In the genomic region with DNA sequence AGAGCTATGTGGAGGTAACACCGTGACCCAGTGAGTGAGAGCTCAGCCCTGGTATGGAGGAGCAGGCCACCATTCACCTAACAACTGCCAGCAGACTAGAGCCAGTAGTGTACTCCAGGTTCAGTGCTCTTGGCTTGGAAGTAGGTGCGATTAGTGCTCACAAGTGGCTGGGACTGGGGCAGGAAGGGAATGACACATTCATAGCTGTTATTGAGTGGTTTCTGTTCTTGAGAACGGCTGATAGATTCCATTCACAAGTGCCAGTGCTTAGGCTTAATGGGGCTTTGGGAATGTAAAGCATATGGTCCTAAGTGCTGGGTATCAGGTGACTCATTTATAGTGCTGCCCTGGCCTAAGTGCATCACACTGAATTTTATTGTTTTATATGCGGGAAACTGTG, we compare ENCODE assay signal across 13 mouse cellular contexts.
A peak's percentile ranks its signal among the peaks of the same experiment; 100 is the strongest.
DNase-seq lines count a peak whose midpoint lies in the region; ATAC-seq and TF ChIP-seq lines count a peak whose summit lies in the region.
"Had no signal": no experiment of that assay in that cellular context is flagged by ENCODE, and none has a peak within 500 bp of the region (broad histone marks: within the 10 kb centered on the region; RNA-seq: fewer than 3 reads in every experiment).

No protein-coding gene starts in this region.

- H3K9ac ChIP-seq in forebrain, embryonic 13.5 days: no peak overlapping the region
- no peak overlapping the region for H3K9ac ChIP-seq in limb, embryonic 12.5 days (replicated peaks)
- H3K9ac ChIP-seq: hindbrain, embryonic 15.5 days; liver, embryonic 15.5 days had no signal

- H3K27ac ChIP-seq in layer of hippocampus, adult 2 months: peak overlapping the region; percentile 46; the same call in 1 of the 2 replicates
- peak overlapping the region; percentile 25; the same call in 1 of the 2 replicates for H3K27ac ChIP-seq in forebrain, embryonic 13.5 days
- peak overlapping the region; percentile 79 for H3K27ac ChIP-seq in limb, embryonic 12.5 days
- H3K27ac ChIP-seq: hindbrain, embryonic 15.5 days; kidney, postnatal 0 days; liver, embryonic 15.5 days had no signal

- no peak overlapping the region for H3K4me2 ChIP-seq in forebrain, embryonic 13.5 days
- peak overlapping the region; percentile 23; the same call in 1 of the 2 replicates for H3K4me2 ChIP-seq in limb, embryonic 12.5 days
- H3K4me2 ChIP-seq: hindbrain, embryonic 15.5 days; liver, embryonic 15.5 days had no signal

- no peak for DNase-seq in layer of hippocampus, adult 2 months (ENCODE audit: low spot score in 2 of 2)
- no peak for DNase-seq in layer of hippocampus, postnatal 10 days (ENCODE audit: low spot score in 2 of 2)
- peak; percentile 58 for DNase-seq in lung, postnatal 25 days (ENCODE audit: low spot score)
- no peak for DNase-seq in thymus, postnatal 36 days
- DNase-seq in Muller cell, postnatal 12 days (ENCODE audit: inconsistent ontology term): no peak
- DNase-seq in spleen, postnatal 10 days (ENCODE audit: low spot score in 2 of 2): no peak
- DNase-seq: adrenal gland, postnatal 14 days had no signal

- no peaks in the 10 kb centered on the region for H3K27me3 ChIP-seq in forebrain, embryonic 13.5 days
- no peaks in the 10 kb centered on the region for H3K27me3 ChIP-seq in limb, embryonic 12.5 days
- H3K27me3 ChIP-seq: CH12.LX; hindbrain, embryonic 15.5 days; liver, embryonic 15.5 days had no signal

- peaks cover 29% of the 10 kb centered on the region for H3K4me1 ChIP-seq in forebrain, embryonic 13.5 days
- H3K4me1 ChIP-seq in limb, embryonic 12.5 days (replicated peaks): peaks cover 47% of the 10 kb centered on the region
- H3K4me1 ChIP-seq: liver, embryonic 15.5 days had no signal

- TF ChIP-seq CTCF in layer of hippocampus, adult 2 months (conservative IDR thresholded peaks at IDR 0.05): no peak

- ATAC-seq in forebrain, embryonic 13.5 days: peak; percentile 36; the same call in 1 of the 2 replicates
- ATAC-seq in limb, embryonic 12.5 days (ENCODE audit: insufficient number of reproducible peaks, insufficient read depth, low FRiP score, low TSS enrichment, low read depth): peak; percentile 92

- WGBS in forebrain, embryonic 13.5 days: 41% methylated on average over 4 of the region's 4 CpGs
- WGBS in limb, embryonic 12.5 days: 9% methylated on average over 4 of the region's 4 CpGs

- H3K4me3 ChIP-seq in layer of hippocampus, adult 2 months: no peak overlapping the region
- no peak overlapping the region for H3K4me3 ChIP-seq in forebrain, embryonic 13.5 days
- no peak overlapping the region for H3K4me3 ChIP-seq in limb, embryonic 12.5 days (replicated peaks)
- H3K4me3 ChIP-seq: hindbrain, embryonic 15.5 days; liver, embryonic 15.5 days had no signal

- no peaks in the 10 kb centered on the region for H3K9me3 ChIP-seq in forebrain, embryonic 13.5 days (replicated peaks)
- H3K9me3 ChIP-seq in limb, embryonic 12.5 days: no peaks in the 10 kb centered on the region
- H3K9me3 ChIP-seq: hindbrain, embryonic 15.5 days; liver, embryonic 15.5 days had no signal

- no peaks in the 10 kb centered on the region for H3K36me3 ChIP-seq in forebrain, embryonic 13.5 days (ENCODE audit: poor library complexity, severe bottlenecking)
- no peaks in the 10 kb centered on the region for H3K36me3 ChIP-seq in limb, embryonic 12.5 days
- H3K36me3 ChIP-seq: hindbrain, embryonic 15.5 days; liver, embryonic 15.5 days had no signal

Comparison
In these comparisons a context has a peak if more than half of its experiments do, and no peak if none do; other contexts are left out.
1. H3K27ac ChIP-seq: peak in every context shown above with its lines; median percentile 79 in limb, embryonic 12.5 days; 46 in layer of hippocampus, adult 2 months; 25 in forebrain, embryonic 13.5 days.